Mouse (Mus musculus) embryo, embryonic 11.5 days (tissue): ENCODE data around the gene C1qtnf4.

Source experiments
- DNase-seq: peaks from one replicate; pipeline ENCODE4 v3.0.0-alpha.2; 2012; ENCODE audit warnings: low read depth, low spot score

C1qtnf4 gene

DNA sequence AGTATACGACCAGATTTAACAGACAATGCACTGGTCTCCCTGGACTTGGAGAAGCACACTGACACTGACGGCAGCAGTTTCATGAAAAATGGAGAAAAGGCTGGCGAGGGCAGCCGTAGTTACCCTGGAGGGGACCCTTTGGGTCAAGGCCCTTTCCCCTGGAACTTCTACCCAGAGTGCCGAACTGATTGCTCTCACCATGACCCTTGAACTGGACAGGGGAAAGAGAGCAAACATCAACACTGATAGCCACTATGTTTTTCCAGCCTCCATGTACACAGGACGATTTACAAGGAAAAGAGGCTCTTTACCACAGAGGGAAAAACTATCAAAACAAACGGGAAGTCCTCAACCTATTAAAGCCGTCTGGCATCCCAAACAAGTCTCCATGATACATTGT lies 46.2 kb downstream of the C1qtnf4 start:
- no peak for DNase-seq

DNA sequence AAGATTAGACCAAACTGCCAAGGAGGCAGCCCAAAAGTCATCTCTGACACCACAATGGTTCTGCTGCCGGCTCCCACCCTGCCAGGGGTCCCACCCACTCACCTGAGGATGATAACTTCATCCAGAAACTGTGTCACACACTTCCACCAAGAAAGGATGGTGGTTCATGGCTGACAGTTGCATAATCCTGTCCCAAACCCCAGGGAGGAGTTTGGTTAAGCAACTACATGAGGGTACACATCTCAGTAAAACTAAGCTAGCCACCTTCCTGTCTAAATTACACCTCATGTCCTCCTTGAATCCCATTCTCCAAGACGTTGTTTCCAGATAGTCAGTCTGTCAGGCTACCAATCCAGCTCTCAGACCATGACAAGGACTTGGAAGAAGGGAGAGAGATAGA lies 46.6 kb downstream of the C1qtnf4 start:
- no peak for DNase-seq

DNA sequence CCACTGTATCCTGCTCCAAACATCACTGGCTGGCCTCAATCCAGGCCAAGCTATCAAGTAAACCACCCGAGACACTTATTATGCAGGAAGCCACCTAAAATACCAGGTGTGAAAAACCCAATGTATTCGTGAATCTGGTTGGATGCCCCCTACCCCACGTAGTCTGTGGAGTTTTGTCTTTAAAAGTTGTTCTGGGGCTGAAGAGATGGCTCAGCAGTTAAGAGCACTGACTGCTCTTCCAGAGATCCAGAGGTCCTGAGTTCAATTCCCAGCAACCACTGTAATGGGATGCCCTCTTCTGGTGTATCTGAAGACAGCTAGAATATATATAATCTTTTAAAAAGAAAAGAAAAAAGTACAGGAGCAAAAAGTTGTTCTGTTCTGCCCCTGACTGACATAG lies 52.7 kb downstream of the C1qtnf4 start:
- DNase-seq = no peak

DNA sequence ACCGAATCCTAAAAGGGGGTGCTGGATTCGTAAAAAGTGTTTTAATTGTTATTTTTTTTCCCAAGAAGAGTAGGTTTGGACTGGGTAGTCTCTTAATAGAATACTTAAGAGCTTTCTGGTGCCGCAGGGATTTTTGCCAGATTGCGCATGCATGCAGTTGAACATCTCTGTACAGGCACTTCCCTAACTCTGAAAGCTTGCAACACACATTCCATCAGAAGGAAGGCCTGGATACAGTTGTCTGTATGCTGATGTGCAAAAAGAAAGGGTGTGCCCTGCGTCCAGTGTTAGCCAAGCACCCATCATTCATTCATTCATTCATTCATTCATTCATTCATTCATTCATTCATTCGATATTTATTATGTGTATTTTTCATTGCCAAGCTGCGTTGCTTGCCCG lies 54.1 kb downstream of the C1qtnf4 start:
- no peak for DNase-seq
